Mouse (Mus musculus) cerebellum, adult 2 months (tissue): ENCODE measurements around the gene Fam184a.

Source experiments
- CTCF ChIP-seq: fragments of 200-500 bp; IDR thresholded peaks from 2 replicates; pipeline ENCODE4 v1.5.1; 2011; ENCODE audit warnings: low read depth, mild to moderate bottlenecking, control low read depth, low read length, moderate library complexity, borderline replicate concordance; ENCODE audit not compliant: insufficient read depth
- POLR2A ChIP-seq: fragments of 200-500 bp; IDR thresholded peaks from 2 replicates; pipeline ENCODE4 v1.6.1; 2011; ENCODE audit warnings: low read length, control low read depth, borderline replicate concordance; ENCODE audit not compliant: insufficient read depth

DNA sequence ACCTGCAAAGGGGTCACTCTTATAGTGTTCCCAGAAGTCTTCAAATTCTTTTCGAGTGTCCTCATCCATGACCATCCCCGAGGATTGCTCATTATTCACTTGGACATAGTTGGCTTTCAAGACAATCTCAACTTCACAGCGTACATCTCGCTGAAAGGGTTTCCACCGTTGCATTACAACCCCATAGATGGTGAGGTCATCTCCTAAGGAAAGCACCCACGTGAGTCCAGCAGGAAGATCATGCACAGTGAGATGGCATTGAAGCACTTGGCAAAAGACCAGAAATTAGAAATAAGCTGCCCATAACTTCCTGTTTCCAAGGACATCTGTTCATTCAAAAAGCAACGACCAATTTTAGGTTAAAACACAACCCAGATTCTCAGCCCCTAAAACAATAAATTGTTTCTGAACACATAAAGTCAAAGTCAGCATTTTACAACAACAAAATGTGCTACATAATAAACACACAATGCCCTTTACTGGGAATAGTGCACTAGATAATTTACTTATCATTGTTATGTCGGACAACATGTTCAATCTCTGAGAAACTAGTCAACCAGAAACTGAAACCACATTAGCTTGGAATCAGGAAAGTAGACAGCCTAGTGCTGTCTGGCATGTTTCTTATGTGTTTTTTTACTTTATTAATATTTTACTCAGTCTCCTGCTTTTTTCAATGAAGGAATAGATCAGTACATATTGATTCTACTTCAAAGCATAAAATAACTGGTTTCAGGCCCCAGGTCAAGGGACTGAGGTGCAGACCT lies 134.9 kb downstream of the Fam184a start:
- TF ChIP-seq POLR2A = no peak
- TF ChIP-seq CTCF = no peak
